Mouse (Mus musculus) activated CD4-positive, CD25-positive, alpha-beta regulatory T cell, adult 4 months (primary cell): Measurements from ENCODE around the gene Farsa. TPM values are rescaled to one million over a fixed set of nuclear protein-coding genes. Genes with fewer than 3 reads are reported as not detected.
"Not testable (repeated sequence)": the region's sequence is repeated elsewhere in the genome, so short reads cannot be mapped to it uniquely, and the experiment has no call there.

Experiments used
- ATAC-seq: one replicate; pipeline ENCODE4 v1.8.0; 2017
- polyA plus RNA-seq, 2 experiments: library from polyadenylated mRNA; unstranded; fragments of 100-300 nt; shearing (Covaris generic); gene quantifications; one replicate each; pipeline ENCODE4 v1.2.1; 2017

Farsa gene
- polyA plus RNA-seq, 2 experiments from 2014 or later, result 45.8 to 58.4 TPM

- no peak for ATAC-seq
These were observed 17.6 kb downstream of the Farsa start for GRCm38 (mm10) chr8:84874339-84874738.

DNA sequence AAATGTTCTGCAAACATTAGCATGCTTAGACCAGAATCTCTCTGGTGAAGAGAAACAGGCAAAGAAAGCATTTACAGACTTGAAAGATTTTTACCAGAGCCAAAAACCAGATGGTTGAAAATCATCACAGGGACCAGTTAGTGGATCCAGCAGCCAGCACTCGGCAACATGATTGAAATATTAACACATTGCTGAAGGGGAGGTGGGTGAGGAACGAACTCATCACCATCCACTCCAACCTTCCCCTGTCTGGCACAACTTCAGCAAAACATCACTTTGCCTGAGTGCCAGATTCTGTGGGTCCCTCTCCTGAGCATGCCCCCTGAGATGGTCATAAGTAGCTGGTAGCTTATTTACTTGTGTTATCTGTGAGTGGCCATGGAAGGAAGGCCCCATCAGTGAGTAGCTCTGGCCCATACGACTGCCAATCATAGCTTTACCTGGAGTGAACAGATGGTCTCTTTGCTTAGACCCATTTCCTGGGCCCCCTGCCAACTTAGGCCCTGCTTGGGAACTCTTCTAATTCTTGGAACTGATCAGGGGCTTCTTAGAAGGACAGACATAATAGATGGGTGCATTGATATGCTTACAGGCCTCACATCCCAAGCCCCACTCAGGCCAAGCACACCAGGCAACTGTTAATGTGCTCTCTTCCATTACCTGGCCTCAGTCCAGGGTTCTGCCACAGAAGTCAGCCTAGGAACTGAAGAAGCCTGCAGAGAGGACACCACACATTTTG, 20.7 kb downstream of the Farsa start:
- no peak for ATAC-seq

- no peak for ATAC-seq
These were observed 22.1 kb downstream of the Farsa start for GRCm38 (mm10) chr8:84878915-84879314.

DNA sequence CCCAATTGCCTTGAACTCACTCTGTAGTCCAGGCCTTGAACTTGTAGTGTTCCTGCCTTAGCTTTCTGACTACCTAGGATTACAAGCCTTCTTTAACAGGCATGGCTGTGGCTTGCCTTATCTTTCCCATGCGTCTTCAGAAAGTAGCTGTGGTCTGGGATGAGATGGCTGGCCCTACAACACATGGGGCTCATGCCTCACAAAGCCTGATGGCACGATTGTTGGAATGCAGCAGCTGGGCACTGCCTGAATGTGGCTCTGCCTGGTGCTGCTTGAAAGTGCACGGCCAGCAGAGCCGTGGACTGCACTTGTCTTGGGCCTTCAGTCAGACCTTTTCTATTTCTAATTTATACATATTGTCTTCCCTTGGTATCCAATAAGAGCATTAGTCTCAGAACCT, 27.9 kb downstream of the Farsa start:
- ATAC-seq, result no peak

GRCm38 (mm10) chr8:84888280-84888679, 31.5 kb downstream of the Farsa start:
- ATAC-seq, result no peak

DNA sequence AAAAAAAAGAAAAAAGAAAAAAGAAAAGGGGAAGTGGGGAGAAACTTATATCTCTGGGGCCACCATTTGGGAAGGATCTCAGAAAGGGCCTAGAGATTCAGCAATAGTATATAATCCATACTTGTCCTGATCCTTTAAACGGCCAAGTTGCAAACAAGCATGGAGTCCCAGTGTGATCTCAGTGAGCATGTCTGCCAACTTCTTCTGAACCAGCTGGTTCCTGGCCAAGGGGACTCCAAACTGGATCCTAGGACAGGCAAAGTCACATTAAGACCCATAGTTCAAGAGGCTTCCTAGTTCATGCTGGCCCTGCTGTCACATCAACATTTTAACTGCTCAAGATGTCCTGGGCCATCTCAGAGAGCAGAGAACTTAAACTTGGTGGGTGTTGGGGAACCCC, 32.4 kb downstream of the Farsa start:
- ATAC-seq, result no peak

DNA sequence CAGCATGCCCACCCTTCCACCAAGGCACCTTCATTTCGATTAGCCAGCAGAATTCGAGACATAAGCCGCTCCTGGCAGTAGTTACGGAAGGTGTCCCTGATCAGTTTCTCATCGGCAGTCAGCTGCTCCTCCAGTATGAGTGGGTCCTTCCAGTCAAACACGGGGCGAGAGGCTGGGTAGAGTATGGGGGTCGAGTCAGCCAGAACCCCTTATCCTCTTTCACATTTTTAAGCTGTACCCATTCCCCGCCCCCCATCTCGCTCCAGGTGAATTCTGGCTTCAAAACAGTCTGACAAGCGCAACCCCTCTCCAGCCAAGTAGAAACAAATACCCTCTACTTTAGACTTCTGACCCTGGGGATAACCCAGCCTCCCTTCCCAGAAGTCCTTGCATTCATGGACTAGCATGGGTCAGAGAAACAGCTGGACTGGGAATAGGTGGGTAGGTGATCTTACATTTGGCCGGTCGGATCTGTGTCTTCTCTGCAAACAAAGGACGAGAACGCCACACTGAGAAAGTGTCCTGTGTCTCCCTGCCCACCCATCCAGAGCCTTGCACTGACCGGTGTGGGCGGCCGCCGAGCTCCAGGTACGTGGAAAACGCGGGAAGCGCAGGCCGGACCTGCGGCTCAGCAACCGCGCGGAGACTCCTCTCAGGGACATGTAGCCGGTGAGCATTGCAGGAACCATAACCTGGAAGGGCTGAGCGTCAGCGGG, 36.4 kb downstream of the Farsa start:
- ATAC-seq, result no peak

GRCm38 (mm10) chr8:84893709-84894134, 36.9 kb downstream of the Farsa start, which contains the start of gene Gcdh:
Gcdh (minus strand) TSS chr8:84893921.
- peak; percentile 98 for ATAC-seq

- ATAC-seq, result no peak
These were observed 39.2 kb downstream of the Farsa start for GRCm38 (mm10) chr8:84895963-84896362.

DNA sequence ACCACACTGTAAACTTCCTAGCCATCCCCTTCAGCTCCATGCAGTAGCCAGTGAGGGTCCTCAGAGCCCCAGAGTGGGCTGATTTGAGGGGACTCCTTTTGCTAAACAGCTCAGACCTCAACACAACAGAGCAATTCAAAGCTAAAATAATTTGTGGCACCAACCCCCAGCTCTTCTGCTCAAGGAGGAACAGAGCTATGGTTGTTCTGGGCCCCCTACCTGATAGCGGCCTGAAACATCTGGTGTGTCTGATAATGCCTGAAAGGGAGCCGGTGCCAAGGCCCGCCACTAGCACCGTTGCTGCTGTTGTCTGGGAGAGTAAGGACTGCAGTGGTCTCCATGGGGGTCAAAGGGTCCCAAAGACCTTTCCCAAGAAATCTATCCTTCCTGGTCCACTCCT, 44.3 kb downstream of the Farsa start:
- no peak for ATAC-seq

DNA sequence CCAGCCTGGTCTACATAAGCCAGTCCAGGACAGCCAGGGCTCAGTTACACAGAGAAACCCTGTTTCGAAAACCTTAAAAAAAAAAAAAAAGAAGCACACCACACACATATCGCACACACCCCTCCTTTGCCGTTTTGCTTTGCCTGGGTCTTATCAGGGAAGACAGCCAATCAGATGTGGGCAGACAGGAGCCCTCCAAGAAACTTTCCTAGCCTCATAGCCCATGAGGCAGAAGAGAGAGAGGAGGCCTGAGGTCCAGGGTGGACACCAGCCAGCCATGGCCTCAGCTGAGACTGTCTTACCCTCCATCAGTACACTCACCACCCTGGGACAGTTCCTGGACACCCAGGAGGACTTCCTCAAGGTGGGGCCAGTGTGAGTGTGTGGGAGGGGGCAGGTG, 45.0 kb downstream of the Farsa start, which contains the start of gene Klf1:
TSS of gene Klf1 (plus strand) at position 177 of the 400 bp plus-strand sequence.
- ATAC-seq, result no peak

- no peak for ATAC-seq
These were observed 45.7 kb downstream of the Farsa start for GRCm38 (mm10) chr8:84902367-84902919.

DNA sequence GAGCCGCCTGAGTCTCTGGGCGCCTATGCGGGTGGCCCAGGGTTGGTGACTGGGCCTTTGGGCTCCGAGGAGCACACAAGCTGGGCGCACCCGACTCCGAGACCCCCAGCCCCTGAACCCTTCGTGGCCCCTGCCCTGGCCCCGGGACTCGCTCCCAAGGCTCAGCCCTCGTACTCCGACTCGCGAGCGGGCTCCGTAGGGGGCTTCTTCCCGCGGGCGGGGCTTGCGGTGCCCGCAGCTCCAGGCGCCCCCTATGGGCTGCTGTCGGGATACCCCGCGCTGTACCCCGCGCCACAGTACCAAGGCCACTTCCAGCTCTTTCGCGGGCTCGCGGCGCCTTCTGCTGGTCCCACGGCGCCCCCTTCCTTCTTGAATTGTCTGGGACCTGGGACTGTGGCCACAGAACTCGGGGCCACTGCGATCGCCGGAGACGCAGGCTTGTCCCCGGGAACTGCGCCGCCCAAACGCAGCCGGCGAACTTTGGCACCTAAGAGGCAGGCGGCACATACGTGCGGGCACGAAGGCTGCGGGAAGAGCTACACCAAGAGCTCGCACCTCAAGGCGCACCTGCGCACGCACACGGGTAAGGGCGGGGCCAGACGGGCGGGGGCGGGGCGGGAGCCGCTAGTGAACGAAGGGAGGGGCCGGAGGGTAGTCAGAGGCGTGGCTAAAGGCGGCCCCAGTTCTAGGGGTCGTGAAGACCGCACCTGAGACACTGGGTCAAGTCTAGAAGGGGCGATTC, 46.3 kb downstream of the Farsa start:
- ATAC-seq, result peak; percentile 85

DNA sequence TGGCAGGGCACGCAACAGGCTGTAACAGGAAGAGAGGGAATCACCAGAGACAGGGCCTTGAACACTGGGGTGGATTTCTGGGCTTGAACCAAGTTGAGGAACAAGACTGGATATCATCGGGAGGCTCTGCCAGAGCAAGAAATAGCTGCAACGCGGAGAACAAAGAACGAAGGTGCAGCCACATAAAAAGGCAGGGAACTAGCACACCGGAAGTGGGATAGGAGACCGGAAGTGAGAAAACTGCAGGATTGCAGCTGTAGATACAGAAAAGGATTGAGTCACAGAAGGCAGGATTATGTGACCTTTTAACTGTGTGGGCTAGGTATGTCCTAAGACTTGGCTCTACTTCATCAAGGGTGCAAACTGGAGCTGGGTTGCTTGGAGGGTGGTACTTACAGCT, 47.6 kb downstream of the Farsa start:
- ATAC-seq, result no peak

GRCm38 (mm10) chr8:84907037-84907436, 50.2 kb downstream of the Farsa start:
- ATAC-seq, result no peak

- ATAC-seq, result no peak
These were observed 50.7 kb downstream of the Farsa start for GRCm38 (mm10) chr8:84907493-84907892.

DNA sequence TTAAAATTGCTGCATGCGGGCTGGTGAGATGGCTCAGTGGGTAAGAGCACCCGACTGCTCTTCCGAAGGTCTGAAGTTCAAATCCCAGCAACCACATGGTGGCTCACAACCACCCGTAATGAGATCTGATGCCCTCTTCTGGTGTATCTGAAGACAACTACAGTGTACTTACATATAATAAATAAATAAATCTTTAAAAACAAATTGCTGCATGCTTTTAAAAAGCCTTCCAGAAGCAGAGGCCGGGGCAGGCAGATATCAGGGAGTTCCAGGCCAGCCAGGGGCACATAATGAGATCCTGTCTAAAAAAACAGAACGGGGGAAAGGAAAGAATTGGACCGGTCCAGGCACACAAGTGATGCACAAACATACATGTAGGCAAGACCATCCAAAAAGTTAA, 51.2 kb downstream of the Farsa start:
- not testable (repeated sequence) for ATAC-seq

GRCm38 (mm10) chr8:84908421-84909161, 51.8 kb downstream of the Farsa start, which contains the start of gene Dnase2a:
Dnase2a (plus strand) TSS chr8:84908560.
- ATAC-seq, result peak; percentile 77

DNA sequence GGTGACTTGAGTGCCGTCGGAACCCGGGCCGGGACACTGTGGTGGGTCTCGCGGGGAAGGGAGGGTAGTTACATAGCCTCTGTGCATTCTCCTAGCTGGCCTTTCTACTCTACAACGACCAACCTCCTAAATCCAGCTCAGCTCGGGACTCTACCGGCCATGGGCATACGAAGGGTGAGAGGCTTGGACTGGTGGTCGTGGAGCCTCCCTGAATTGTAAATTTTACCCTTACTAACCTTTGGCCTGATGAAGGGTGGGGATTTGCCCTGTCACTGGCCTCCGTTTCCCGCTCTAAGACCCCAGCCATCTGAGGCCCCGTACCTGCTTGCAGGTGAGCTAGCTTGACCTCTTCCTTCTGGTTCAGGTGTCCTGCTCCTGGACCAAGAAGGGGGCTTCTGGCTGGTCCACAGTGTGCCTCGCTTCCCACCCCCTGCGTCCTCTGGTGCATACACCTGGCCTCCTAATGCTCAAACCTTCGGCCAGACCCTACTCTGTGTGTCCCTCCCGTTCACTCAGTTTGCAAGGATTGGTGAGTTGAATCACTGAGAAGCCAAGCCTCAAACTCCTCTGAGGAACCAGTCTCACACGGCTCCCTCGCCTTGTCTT, 52.5 kb downstream of the Farsa start:
- ATAC-seq, result no peak

- ATAC-seq, result no peak
These were observed 53.2 kb downstream of the Farsa start for GRCm38 (mm10) chr8:84909949-84910348.

GRCm38 (mm10) chr8:84910551-84910950, 53.8 kb downstream of the Farsa start:
- no peak for ATAC-seq

GRCm38 (mm10) chr8:84911854-84912253, 55.1 kb downstream of the Farsa start:
- ATAC-seq, result no peak
